Mouse (Mus musculus): ENCODE measurements around the gene Dok1.

GRCm38 (mm10) chr6:83027293-83027692, 6.0 kb downstream of the Dok1 start:
- TF ChIP-seq CTCF (IDR thresholded peaks at IDR 0.05; ENCODE audit: low read depth, low read length) (no peak), EP300 (IDR thresholded peaks at IDR 0.05; ENCODE audit: insufficient read depth, low read depth, low read length) (no peak), POLR2A (IDR thresholded peaks at IDR 0.05; ENCODE audit: insufficient read depth, low read length) (no peak)
